Mouse (Mus musculus): ENCODE data around the gene Hsp90ab1.
A peak's percentile ranks its signal among the peaks of the same experiment; 100 is the strongest.

The Hsp90ab1 gene

DNA sequence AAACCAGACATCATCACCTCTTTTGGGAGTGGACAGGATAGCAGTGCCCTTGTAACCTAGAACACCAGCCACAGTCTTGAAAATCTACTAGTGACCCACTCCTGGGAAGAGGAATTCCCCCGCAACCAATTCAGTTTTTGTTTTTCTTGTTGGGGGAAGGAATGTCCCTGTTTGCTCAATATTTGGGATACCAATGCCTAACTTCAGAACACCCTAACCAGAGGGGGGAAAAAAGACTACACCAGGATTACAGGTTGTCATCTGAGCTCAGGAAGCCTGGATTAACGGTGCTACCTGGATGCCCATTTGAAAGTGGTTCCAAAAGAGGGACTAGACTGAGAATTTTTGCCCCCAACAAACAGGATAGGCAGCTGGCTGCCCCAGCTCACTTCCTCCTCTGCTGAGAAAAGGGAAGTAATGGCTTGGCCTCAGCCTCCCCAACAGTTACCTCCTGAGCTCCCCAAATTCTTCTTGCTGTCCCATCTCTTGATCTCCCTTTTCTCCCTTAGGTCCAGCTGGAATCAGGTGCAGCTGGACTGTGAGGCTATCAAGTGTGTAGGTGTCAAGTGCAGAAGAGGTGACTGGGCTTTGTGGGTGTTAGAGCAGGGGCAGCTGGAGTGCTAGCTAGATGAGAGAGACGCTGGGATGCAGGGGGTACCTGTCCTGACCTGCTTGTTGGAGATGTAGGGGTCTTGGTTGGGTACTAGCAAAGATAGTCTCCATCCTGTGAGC lies 16.4 kb downstream of the Hsp90ab1 start:
- DNase-seq: no peak

GRCm38 (mm10) chr17:45556107-45556489 lies 17.0 kb downstream of the Hsp90ab1 start:
- DNase-seq: peak; percentile 57

GRCm38 (mm10) chr17:45555452-45556106 lies 17.5 kb downstream of the Hsp90ab1 start, which contains the start of gene Nfkbie:
TSS of gene Nfkbie (plus strand) at chr17:45555703.
- peak; percentile 93 for DNase-seq

- peak; percentile 46 for DNase-seq
These were observed 18.7 kb downstream of the Hsp90ab1 start for GRCm38 (mm10) chr17:45554420-45554819.

- peak; percentile 50 for DNase-seq
These were observed 20.0 kb downstream of the Hsp90ab1 start for GRCm38 (mm10) chr17:45553065-45553464.

DNA sequence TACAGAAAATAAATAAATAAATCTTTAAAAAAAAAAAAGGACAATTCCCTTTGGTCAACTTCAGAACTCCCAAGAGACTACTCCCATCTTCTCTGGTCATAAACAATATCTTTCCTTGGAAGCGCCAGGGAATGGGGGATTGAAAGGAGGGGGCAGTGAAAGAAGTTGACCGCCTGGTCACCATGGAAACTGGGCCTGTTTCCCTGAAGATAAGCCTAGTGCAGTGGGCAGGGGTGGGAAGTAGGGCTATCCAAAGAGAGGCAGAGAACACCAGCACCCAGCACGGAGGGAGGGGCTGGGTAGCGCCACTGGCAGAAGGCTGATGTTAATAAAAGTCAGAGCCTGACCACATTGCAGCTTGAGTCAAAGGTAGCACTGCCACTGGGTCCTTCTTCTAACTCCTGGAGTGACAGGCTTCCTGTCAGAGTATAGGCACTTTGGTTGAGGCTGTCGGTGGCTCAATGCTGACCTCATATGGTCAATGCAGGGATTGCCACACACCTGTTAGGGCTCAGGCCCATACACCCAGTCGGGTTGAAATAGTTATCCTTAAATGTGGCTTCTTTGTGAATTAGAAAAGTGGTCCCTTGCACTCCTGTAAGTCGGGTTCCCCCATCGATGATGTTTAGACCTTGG lies 21.1 kb downstream of the Hsp90ab1 start:
- peak; percentile 87 for DNase-seq

DNA sequence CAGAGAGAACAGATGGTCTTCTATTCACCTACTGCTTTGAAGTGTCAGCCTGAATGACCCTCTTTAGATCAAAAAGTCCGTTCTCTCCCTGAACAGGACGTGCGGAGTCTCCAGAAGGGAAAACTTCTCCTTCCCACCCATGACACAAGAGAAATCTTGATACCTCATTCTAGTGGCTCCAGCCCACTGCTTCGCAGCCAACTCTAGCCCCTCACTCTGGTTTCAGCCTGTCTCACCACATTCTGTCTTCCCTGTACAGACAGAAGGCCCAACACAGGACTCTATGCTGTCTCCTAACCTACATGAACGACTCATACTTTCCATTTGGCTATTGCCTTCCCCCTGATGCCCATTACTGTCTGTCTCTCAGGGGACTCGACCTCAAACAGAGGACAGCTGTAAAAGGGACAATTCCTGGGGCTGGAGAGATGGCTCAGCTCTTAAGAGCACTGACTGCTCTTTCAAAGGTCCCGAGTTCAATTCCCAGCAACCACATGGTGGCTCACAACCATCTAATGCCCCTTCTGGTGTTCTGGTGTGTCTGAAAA lies 21.7 kb downstream of the Hsp90ab1 start:
- peak; percentile 52 for DNase-seq

- DNase-seq: peak; percentile 65
These were observed 22.8 kb downstream of the Hsp90ab1 start for GRCm38 (mm10) chr17:45550253-45550652.

DNA sequence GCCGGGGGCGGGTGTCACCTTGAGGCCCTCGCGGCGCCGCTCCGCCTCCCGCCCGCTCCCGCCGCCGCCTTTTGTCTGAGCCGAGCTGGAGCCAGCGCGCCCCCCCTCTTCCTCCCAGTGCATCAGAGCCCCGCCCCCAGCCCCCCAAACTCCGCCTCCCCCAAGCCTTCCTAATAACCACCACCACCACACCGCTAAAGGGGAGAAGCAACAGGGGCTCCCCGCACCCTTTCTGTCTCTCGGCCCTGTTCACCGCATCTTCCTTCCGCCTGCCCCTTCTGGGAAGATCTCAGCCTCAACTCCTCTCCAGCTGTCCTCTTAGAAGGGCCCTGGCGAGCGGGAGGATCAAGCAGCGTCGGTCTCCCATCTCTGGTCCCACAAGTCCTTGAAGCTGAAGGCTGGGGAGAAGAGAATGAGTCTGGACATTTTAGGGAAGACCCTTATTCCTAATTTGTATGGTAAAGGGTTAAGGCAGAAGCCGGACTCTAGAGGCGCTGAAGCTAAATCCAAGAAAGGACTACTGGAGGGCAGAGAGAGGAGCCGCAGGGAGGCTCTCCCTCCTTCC lies 23.4 kb downstream of the Hsp90ab1 start, which contains the start of gene Tmem151b:
Gene Tmem151b, minus strand, starts transcription at position 61 of the 565 bp plus-strand sequence.
- DNase-seq: peak; percentile 81

GRCm38 (mm10) chr17:45548541-45549512 lies 24.2 kb downstream of the Hsp90ab1 start:
- peak; percentile 86 for DNase-seq

DNA sequence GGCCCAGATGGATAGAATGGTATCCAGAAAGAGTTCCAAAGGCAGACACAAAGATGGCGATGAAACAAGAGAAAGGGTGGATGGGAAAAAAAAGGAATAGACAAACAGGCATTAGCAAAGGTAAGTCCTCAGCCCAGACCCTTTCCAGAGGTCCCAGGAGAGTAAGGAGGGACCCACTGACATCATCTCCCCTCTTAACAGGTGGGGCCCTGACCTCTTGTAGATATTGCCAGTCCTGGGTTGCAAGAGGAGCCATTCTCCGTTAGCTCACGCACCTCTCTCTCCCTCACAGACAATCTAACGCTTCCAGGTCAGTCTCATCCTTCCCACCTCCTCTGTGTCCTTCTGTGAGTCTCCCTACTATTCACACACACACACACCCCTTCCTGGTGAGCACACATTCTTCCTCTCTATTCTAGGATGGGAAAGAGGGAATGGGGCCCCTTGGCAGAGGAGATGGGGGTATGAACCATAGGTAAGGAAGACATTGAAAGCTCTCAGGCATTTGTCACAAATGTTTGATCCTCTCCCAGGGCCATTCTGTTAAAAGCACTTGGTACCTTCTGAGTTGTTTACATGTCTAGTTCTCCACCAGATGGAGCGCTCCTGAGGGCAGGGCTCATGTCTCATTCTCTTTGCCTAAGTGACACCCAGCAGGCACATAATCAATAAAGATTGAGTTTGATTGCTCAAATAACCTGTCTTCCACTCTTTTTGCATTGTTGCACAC lies 25.4 kb downstream of the Hsp90ab1 start:
- DNase-seq: peak; percentile 74

DNA sequence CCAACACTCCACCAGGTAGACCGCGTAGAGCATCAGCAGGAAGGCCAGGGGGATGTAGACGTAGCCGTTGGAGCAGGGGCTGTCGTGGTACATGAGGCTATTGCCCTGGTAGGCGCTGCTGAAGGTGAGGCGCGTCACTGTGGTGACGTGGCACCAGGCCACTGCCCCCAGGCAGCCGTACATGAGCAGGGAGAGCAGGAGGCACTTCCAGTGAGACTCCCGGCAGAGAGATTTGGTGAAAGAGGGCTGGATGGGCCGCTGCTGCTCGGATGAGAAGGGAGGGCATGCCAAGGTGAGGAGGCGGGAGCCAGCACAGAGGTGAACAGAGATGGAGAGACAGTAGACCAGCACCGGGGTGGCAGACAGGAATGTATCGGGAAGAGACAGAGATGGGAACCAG lies 26.1 kb downstream of the Hsp90ab1 start:
- peak; percentile 85 for DNase-seq

DNA sequence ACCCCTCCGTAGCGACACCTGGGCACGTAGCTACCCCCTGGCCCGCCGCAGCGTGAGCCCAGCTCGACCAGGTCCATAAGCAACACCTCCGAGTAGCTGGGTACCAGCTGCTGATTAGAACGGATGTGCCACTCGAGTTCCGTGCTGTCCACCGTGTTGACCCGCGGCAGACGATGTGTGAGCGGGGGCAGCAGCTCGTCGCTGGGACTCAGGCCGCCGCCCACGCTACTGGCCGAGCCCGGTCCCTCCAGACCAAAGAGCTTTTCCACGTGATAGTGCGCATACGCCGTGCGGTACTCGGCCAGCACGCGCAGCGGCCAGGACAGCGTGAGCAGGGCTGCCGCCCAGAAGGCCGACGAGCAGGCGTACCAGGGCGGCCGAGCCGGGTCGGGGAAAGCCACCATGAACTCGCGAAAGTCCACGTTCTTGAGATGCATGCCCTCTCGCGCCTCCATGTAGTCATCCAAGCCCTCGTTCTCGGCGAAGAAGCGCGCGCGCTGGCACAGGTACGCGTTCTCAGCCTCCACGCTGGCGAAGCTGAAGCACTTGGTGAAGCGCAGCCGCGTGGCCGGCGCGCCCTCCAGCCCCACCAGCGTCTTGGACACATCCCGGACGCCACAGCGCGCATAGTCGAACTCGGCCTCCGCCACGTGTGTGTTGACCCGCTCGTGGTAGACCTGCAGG lies 27.7 kb downstream of the Hsp90ab1 start:
- DNase-seq: peak; percentile 69

DNA sequence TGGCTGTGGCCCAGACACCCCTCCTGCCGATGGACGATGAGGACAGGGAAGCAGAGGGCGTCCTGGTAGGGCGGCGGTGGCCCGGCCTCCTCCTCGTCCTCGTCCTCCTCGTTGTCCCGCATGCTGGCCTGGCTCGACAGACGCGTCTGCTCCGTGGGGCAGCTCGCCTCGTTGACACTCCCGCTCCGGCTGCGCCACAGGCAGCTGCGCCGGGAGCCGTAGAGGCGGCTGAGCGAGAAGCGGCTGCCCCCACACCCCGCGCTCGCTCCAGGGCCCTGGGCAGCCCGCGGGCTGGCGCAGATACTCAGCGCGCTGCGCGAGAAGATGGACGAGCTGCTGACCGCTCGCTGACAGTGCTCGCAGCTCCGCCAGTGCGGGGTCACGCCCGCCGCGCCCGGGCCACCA lies 28.2 kb downstream of the Hsp90ab1 start:
- peak; percentile 73 for DNase-seq

DNA sequence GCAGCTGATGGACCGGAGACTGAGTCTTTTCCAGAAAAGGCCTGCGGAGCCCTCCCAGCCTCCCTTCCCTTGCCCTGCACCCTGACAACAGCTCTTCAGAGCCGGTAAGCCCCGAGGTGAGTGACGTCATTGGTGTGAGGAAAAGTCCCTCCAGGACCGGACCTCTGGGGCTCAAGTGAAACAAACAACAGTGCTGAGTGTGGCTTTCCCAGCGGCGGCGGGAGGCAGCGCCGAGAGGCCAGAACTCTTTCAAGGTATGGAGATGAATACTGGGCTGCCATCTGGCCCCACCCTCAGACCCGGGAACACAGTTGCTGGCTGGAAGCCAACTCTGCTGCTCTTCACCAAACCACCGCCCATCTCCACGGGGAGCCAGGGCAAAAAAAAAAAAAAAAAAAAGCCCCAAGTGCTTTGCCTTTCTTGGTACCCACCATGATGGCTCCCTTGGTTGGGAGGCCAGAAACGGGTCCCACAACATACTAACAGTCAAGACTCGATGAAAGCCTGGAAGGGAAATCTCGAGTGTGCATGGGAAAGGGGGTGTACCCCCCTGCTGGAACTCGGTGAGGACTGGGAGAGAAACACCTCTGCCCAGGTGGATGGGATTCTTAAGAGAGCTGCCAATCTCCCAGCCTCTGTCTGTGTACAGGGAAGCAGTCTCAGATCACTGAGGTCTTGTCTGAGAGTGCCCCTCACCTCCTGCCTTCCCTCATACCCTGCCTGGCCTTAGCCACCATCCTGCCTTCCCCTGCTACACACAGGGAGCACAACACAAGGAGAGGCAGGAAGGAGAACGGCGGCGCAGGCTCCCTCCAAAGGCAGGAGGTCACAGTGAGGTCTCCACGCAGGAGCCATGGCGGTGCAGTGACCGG lies 28.8 kb downstream of the Hsp90ab1 start:
- peak; percentile 78 for DNase-seq

GRCm38 (mm10) chr17:45543115-45543514 lies 30.0 kb downstream of the Hsp90ab1 start:
- peak; percentile 69 for DNase-seq

DNA sequence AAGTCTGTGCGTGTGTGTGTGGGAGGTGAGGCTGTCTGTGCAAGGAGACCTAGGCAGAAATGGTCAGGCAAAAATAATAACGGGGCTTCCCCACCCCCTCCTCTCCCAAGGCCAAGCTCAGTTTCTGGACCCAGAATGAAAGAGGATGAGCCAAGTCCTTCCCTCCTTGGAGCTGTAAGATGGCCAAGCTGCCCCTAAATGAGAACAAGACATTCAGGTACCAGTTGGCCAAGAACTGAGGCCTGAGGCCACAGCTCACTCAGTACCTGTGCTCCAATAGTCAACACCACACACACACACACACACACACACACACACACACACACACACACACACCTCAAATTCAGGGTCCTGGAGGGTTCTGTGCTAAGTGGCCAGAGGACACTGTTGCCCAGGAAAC lies 30.4 kb downstream of the Hsp90ab1 start:
- DNase-seq: peak; percentile 81

GRCm38 (mm10) chr17:45542129-45542528 lies 30.9 kb downstream of the Hsp90ab1 start:
- no peak for DNase-seq

DNA sequence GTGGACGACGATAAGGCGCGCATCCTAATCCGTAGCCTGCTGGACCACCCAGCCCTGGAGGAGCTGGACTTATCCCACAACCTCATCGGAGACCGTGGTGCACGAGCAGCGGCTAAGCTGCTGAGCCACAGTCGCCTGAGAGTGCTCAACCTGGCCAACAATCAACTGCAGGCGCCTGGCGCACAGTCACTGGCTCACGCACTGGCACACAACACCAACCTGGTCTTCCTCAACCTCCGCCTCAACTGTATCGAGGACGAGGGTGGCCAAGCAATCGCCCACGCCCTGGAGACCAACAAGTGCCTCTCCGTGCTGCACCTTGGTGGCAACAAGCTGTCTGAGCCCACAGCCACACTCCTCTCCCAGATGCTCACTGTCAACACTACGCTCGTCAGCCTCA lies 33.4 kb downstream of the Hsp90ab1 start:
- DNase-seq: peak; percentile 57

GRCm38 (mm10) chr17:45538394-45538793 lies 34.7 kb downstream of the Hsp90ab1 start:
- DNase-seq: no peak

Data from cerebellum, adult 9-11 months (tissue).